ENCODE assay signal across 8 mouse cellular contexts in the genomic region with DNA sequence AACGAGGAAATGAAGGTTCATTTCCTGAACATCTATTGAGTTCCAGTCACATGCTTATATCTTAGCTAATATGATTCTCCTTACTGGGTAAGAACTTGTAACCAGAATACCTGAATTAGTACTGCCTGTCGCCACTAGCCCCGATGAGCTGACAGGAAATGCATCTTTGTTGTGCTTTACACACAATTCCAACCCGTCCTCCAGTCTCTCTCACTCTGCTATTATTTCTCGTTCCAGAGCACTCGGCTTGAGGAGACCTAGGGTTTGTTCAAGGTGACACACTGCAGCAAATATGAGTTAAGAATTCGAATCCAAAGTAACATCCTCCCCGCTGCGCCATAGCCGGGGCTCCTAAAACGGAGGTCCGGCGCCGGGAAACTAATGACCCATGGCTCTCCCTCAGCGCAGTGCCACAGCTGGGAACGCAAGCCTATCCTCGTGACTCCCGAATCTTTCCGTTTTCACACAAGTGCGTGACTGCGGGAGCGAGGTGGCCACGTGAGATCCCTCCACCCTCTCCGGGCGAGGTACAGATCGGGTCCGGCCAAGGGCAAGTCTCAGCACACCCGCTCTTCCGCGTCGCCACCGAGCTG. TPM values are rescaled to one million over a fixed set of nuclear protein-coding genes. Genes with fewer than 3 reads are reported as not detected.
DNase-seq lines count a peak whose midpoint lies in the region; ATAC-seq and TF ChIP-seq lines count a peak whose summit lies in the region.

No protein-coding gene starts in this region.

- TF ChIP-seq POLR2A in cerebellum, adult 2 months (IDR thresholded peaks at IDR 0.05; ENCODE audit: borderline replicate concordance, insufficient read depth, low read length): no peak

- DNase-seq in cerebellum, adult 2 months: no peak
- no peak for DNase-seq in cerebellum, postnatal 14 days
- DNase-seq in thymus, postnatal 0 days (ENCODE audit: low spot score): peak; percentile 38
- no peak for DNase-seq in thymus, postnatal 14 days
- DNase-seq in cerebellum, postnatal 25 days: no peak
- DNase-seq in spleen, postnatal 10 days (ENCODE audit: low spot score in 2 of 2): no peak

- peak overlapping the region; percentile 71 for H3K27ac ChIP-seq in cerebellum, adult 2 months (ENCODE audit: insufficient read depth, low read length)

- peak overlapping the region; percentile 90 for H3K4me3 ChIP-seq in cerebellum, adult 2 months (replicated peaks; ENCODE audit: insufficient read depth, low read depth, low read length)

- H3K27me3 ChIP-seq in cerebellum, adult 2 months (ENCODE audit: control insufficient read depth, insufficient read depth, low read length): no peaks in the 10 kb centered on the region

- ATAC-seq in inflammation-experienced regulatory T-cells, adult 6 months: peak; percentile 39
- peak; percentile 38 for ATAC-seq in monocyte, adult 5-6 weeks (replicated peaks; ENCODE audit: insufficient number of reproducible peaks, low FRiP score, low TSS enrichment, poor library complexity, severe bottlenecking)

- WGBS in cerebellum, adult 2 months: 1% methylated on average over 32 of the region's 32 CpGs

- no peaks in the 10 kb centered on the region for H3K4me1 ChIP-seq in cerebellum, adult 2 months (ENCODE audit: control insufficient read depth, insufficient read depth, low read length)

- TF ChIP-seq CTCF in cerebellum, adult 2 months (IDR thresholded peaks at IDR 0.05; ENCODE audit: borderline replicate concordance, insufficient read depth, low read depth, low read length): no peak

RNA-seq across cellular contexts. Expression of a gene that starts 0.6 kb away (rescaled TPM):
- polyA plus RNA-seq in cerebellum, adult 2 months (2012; rRNA removed): 157 and 159 TPM in 2 replicates
- polyA plus RNA-seq in thymus, postnatal 0 days (2015; fragmentation: Nextera tagmentation; extraction: Ambion mirVana): 33.3 and 42.5 TPM in 2 replicates
- polyA plus RNA-seq in inflammation-experienced regulatory T-cells, adult 6 months (2017; shearing (Covaris generic)): 100 to 1,000 TPM in 1 of 3 experiments, 10 to 100 TPM in 2; 95.3 to 104 (median 98.9) TPM
- total RNA-seq in monocyte, adult 5-6 weeks (2017): 139 to 316 TPM (median 186 TPM) in 3 replicates
